Mouse (Mus musculus) lung, adult 18-20 months (tissue): ENCODE data around the gene Map4k1.

Experiments
- DNase-seq, 2 experiments: peaks; one replicate each; pipeline ENCODE4 v3.0.0; 2022; ENCODE audit warnings: mixed read lengths in 2 of 2

Map4k1 gene

GRCm38 (mm10) chr7:28981651-28982273 lies at the start of gene Map4k1, which contains the start of gene Eif3k:
Map4k1 (plus strand) TSS chr7:28982050.
Eif3k (minus strand) TSS chr7:28981864.
- DNase-seq = peak; percentile 97 to 98

GRCm38 (mm10) chr7:28932421-28933041 lies 49.3 kb upstream of the Map4k1 start:
- peak; percentile 62 to 66 for DNase-seq

GRCm38 (mm10) chr7:28933825-28934224 lies 48.0 kb upstream of the Map4k1 start:
- DNase-seq = no peak

- peak; percentile 55 to 72 for DNase-seq
Measured at GRCm38 (mm10) chr7:28936787-28937186, 45.1 kb upstream of the Map4k1 start.

GRCm38 (mm10) chr7:28938654-28939053 lies 43.2 kb upstream of the Map4k1 start:
- DNase-seq = no peak

GRCm38 (mm10) chr7:28939418-28940183 lies 42.2 kb upstream of the Map4k1 start:
- no peak for DNase-seq

- no peak for DNase-seq
Measured at GRCm38 (mm10) chr7:28941129-28941528, 40.7 kb upstream of the Map4k1 start.

- DNase-seq = no peak
Measured at GRCm38 (mm10) chr7:28941542-28941941, 40.3 kb upstream of the Map4k1 start.

- no peak for DNase-seq
Measured at GRCm38 (mm10) chr7:28943451-28944180, 38.2 kb upstream of the Map4k1 start.

GRCm38 (mm10) chr7:28944756-28945415 lies 37.0 kb upstream of the Map4k1 start:
- DNase-seq = no peak

GRCm38 (mm10) chr7:28945416-28946270 lies 36.2 kb upstream of the Map4k1 start:
- DNase-seq = peak in 1 of 2 experiments; percentile 59

GRCm38 (mm10) chr7:28946271-28946610 lies 35.6 kb upstream of the Map4k1 start:
- DNase-seq = no peak

- no peak for DNase-seq
Measured at GRCm38 (mm10) chr7:28948746-28949145, 33.1 kb upstream of the Map4k1 start.

- no peak for DNase-seq
Measured at GRCm38 (mm10) chr7:28949298-28949697, 32.6 kb upstream of the Map4k1 start.

GRCm38 (mm10) chr7:28950346-28951037 lies 31.4 kb upstream of the Map4k1 start:
- no peak for DNase-seq

- DNase-seq = no peak
Measured at GRCm38 (mm10) chr7:28951764-28952163, 30.1 kb upstream of the Map4k1 start.

GRCm38 (mm10) chr7:28952786-28953185 lies 29.1 kb upstream of the Map4k1 start:
- DNase-seq = peak; percentile 59 to 86

- no peak for DNase-seq
Measured at GRCm38 (mm10) chr7:28953476-28954376, 28.1 kb upstream of the Map4k1 start.

- peak in 1 of 2 experiments; percentile 68 for DNase-seq
Measured at GRCm38 (mm10) chr7:28954773-28955172, 27.1 kb upstream of the Map4k1 start.
